Mouse (Mus musculus) splenic B cell, adult 2 months (primary cell): ENCODE measurements around the gene Klhl9.
A peak's percentile ranks its signal among the peaks of the same experiment; 100 is the strongest.

Experiments used
- DNase-seq: peaks from one replicate; pipeline ENCODE4 v3.0.0-alpha.2; 2011; ENCODE audit warnings: low read depth, low spot score
- H3K27me3 ChIP-seq: 2 replicates; pipeline ENCODE4 v1.6.1; 2012; ENCODE audit warnings: mild to moderate bottlenecking, low read length, moderate library complexity, mixed read lengths; ENCODE audit not compliant: control insufficient read depth, poor library complexity, insufficient read depth, severe bottlenecking
- H3K36me3 ChIP-seq: 2 replicates; pipeline ENCODE4 v1.6.1; 2012; ENCODE audit warnings: mild to moderate bottlenecking, low read length, moderate library complexity, mixed read lengths; ENCODE audit not compliant: control insufficient read depth, poor library complexity, insufficient read depth, severe bottlenecking

Gene Klhl9

GRCm38 (mm10) chr4:88741426-88741825 lies 19.2 kb upstream of the Klhl9 start:
- H3K36me3 ChIP-seq, result no peaks in the 10 kb centered on the region
- no peak for DNase-seq
- H3K27me3 ChIP-seq, result no peaks in the 10 kb centered on the region; the same call in 1 of the 2 replicates

- Histone ChIP-seq H3K36me3 (no peaks in the 10 kb centered on the region), H3K27me3 (no peaks in the 10 kb centered on the region; the same call in 1 of the 2 replicates)
- DNase-seq, result no peak
Observed at GRCm38 (mm10) chr4:88739036-88739435, 16.8 kb upstream of the Klhl9 start.

GRCm38 (mm10) chr4:88738480-88738879 lies 16.2 kb upstream of the Klhl9 start:
- peak; percentile 85 for DNase-seq
- Histone ChIP-seq H3K27me3 (no peaks in the 10 kb centered on the region; the same call in 1 of the 2 replicates), H3K36me3 (no peaks in the 10 kb centered on the region)

GRCm38 (mm10) chr4:88727324-88727723 lies 5.1 kb upstream of the Klhl9 start:
- Histone ChIP-seq H3K27me3 (no peaks in the 10 kb centered on the region), H3K36me3 (no peaks in the 10 kb centered on the region)
- peak; percentile 71 for DNase-seq

GRCm38 (mm10) chr4:88726727-88727126 lies 4.5 kb upstream of the Klhl9 start:
- DNase-seq, result peak; percentile 48
- H3K36me3 ChIP-seq, result no peaks in the 10 kb centered on the region
- H3K27me3 ChIP-seq, result no peaks in the 10 kb centered on the region

- Histone ChIP-seq H3K36me3 (no peaks in the 10 kb centered on the region), H3K27me3 (no peaks in the 10 kb centered on the region)
- no peak for DNase-seq
Observed at GRCm38 (mm10) chr4:88723497-88724090, 1.3 kb upstream of the Klhl9 start.

- no peak for DNase-seq
- H3K36me3 ChIP-seq, result no peaks in the 10 kb centered on the region
- H3K27me3 ChIP-seq, result no peaks in the 10 kb centered on the region
Observed at GRCm38 (mm10) chr4:88718715-88719114, 3.5 kb downstream of the Klhl9 start.

GRCm38 (mm10) chr4:88715059-88715458 lies 7.2 kb downstream of the Klhl9 start:
- Histone ChIP-seq H3K27me3 (no peaks in the 10 kb centered on the region), H3K36me3 (no peaks in the 10 kb centered on the region)
- DNase-seq, result no peak

GRCm38 (mm10) chr4:88714281-88714680 lies 8.0 kb downstream of the Klhl9 start:
- no peaks in the 10 kb centered on the region; the same call in 1 of the 2 replicates for H3K27me3 ChIP-seq
- DNase-seq, result no peak
- H3K36me3 ChIP-seq, result no peaks in the 10 kb centered on the region

GRCm38 (mm10) chr4:88707128-88707826 lies 15.0 kb downstream of the Klhl9 start:
- no peak for DNase-seq
- no peaks in the 10 kb centered on the region; the same call in 1 of the 2 replicates for H3K27me3 ChIP-seq
- no peaks in the 10 kb centered on the region for H3K36me3 ChIP-seq

- Histone ChIP-seq H3K27me3 (no peaks in the 10 kb centered on the region; the same call in 1 of the 2 replicates), H3K36me3 (no peaks in the 10 kb centered on the region)
- DNase-seq, result peak; percentile 80
Observed at GRCm38 (mm10) chr4:88705924-88706323, 16.3 kb downstream of the Klhl9 start.

GRCm38 (mm10) chr4:88699301-88699700 lies 23.0 kb downstream of the Klhl9 start:
- Histone ChIP-seq H3K36me3 (no peaks in the 10 kb centered on the region), H3K27me3 (no peaks in the 10 kb centered on the region; the same call in 1 of the 2 replicates)
- DNase-seq, result no peak

- Histone ChIP-seq H3K27me3 (no peaks in the 10 kb centered on the region; the same call in 1 of the 2 replicates), H3K36me3 (no peaks in the 10 kb centered on the region)
- DNase-seq, result peak; percentile 35
Observed at GRCm38 (mm10) chr4:88698781-88699180, 23.5 kb downstream of the Klhl9 start.

- no peak for DNase-seq
- Histone ChIP-seq H3K27me3 (no peaks in the 10 kb centered on the region; the same call in 1 of the 2 replicates), H3K36me3 (no peaks in the 10 kb centered on the region)
Observed at GRCm38 (mm10) chr4:88697753-88698152, 24.5 kb downstream of the Klhl9 start.

GRCm38 (mm10) chr4:88697108-88697507 lies 25.2 kb downstream of the Klhl9 start:
- no peak for DNase-seq
- no peaks in the 10 kb centered on the region for H3K36me3 ChIP-seq
- H3K27me3 ChIP-seq, result no peaks in the 10 kb centered on the region; the same call in 1 of the 2 replicates
